Mouse (Mus musculus): ENCODE results near the gene Gm960. TPM values are rescaled to one million over a fixed set of nuclear protein-coding genes. Genes with fewer than 3 reads are reported as not detected.

Gene Gm960
- polyA plus RNA-seq, 1 experiment: 5.4 TPM

GRCm38 (mm10) chr19:4694346-4694745 lies 4.1 kb downstream of the Gm960 start:
- no peak for DNase-seq
- no peaks in the 10 kb centered on the region for H3K27me3 ChIP-seq (ENCODE audit: control insufficient read depth, insufficient read depth, low read length)
- peaks cover 12% of the 10 kb centered on the region for H3K4me1 ChIP-seq (ENCODE audit: control insufficient read depth, insufficient read depth, low read length)
- WGBS: 68% methylated on average over 3 of the region's 3 CpGs
- H3K27ac ChIP-seq (ENCODE audit: insufficient read depth, low read length): no peak overlapping the region
- no peak overlapping the region for H3K4me3 ChIP-seq (replicated peaks; ENCODE audit: insufficient read depth, low read depth, low read length)
- TF ChIP-seq CTCF (IDR thresholded peaks at IDR 0.05; ENCODE audit: borderline replicate concordance, insufficient read depth, low read depth, low read length) (no peak), POLR2A (IDR thresholded peaks at IDR 0.05; ENCODE audit: borderline replicate concordance, insufficient read depth, low read length) (no peak)

- Histone ChIP-seq H3K4me1 (ENCODE audit: control insufficient read depth, insufficient read depth, low read length) (no peaks in the 10 kb centered on the region), H3K27ac (ENCODE audit: insufficient read depth, low read length) (no peak overlapping the region), H3K4me3 (replicated peaks; ENCODE audit: insufficient read depth, low read depth, low read length) (no peak overlapping the region), H3K27me3 (ENCODE audit: control insufficient read depth, insufficient read depth, low read length) (no peaks in the 10 kb centered on the region)
- TF ChIP-seq CTCF (IDR thresholded peaks at IDR 0.05; ENCODE audit: borderline replicate concordance, insufficient read depth, low read depth, low read length) (no peak), POLR2A (IDR thresholded peaks at IDR 0.05; ENCODE audit: borderline replicate concordance, insufficient read depth, low read length) (no peak)
- 77% methylated on average over 6 of the region's 6 CpGs for WGBS
- DNase-seq: no peak
These were observed 26.1 kb downstream of the Gm960 start for GRCm38 (mm10) chr19:4672401-4672800.

GRCm38 (mm10) chr19:4670776-4671175 lies 27.7 kb downstream of the Gm960 start:
- H3K27me3 ChIP-seq (ENCODE audit: control insufficient read depth, insufficient read depth, low read length): no peaks in the 10 kb centered on the region
- H3K27ac ChIP-seq (ENCODE audit: insufficient read depth, low read length): no peak overlapping the region
- TF ChIP-seq CTCF (IDR thresholded peaks at IDR 0.05; ENCODE audit: borderline replicate concordance, insufficient read depth, low read depth, low read length) (no peak), POLR2A (IDR thresholded peaks at IDR 0.05; ENCODE audit: borderline replicate concordance, insufficient read depth, low read length) (no peak)
- DNase-seq: no peak
- H3K4me1 ChIP-seq (ENCODE audit: control insufficient read depth, insufficient read depth, low read length): no peaks in the 10 kb centered on the region
- no peak overlapping the region for H3K4me3 ChIP-seq (replicated peaks; ENCODE audit: insufficient read depth, low read depth, low read length)
- WGBS: 92% methylated on average over 4 of the region's 4 CpGs

- H3K4me3 ChIP-seq (replicated peaks; ENCODE audit: insufficient read depth, low read depth, low read length): no peak overlapping the region
- no peaks in the 10 kb centered on the region for H3K27me3 ChIP-seq (ENCODE audit: control insufficient read depth, insufficient read depth, low read length)
- TF ChIP-seq CTCF (IDR thresholded peaks at IDR 0.05; ENCODE audit: borderline replicate concordance, insufficient read depth, low read depth, low read length): no peak
- no peak for TF ChIP-seq POLR2A (IDR thresholded peaks at IDR 0.05; ENCODE audit: borderline replicate concordance, insufficient read depth, low read length)
These were observed 31.7 kb downstream of the Gm960 start for GRCm38 (mm10) chr19:4666815-4667214.

GRCm38 (mm10) chr19:4658156-4658555 lies 40.3 kb downstream of the Gm960 start:
- Histone ChIP-seq H3K4me1 (ENCODE audit: control insufficient read depth, insufficient read depth, low read length) (peaks cover 3% of the 10 kb centered on the region; the same call in 1 of the 2 replicates), H3K4me3 (replicated peaks; ENCODE audit: insufficient read depth, low read depth, low read length) (no peak overlapping the region), H3K27me3 (ENCODE audit: control insufficient read depth, insufficient read depth, low read length) (no peaks in the 10 kb centered on the region), H3K27ac (ENCODE audit: insufficient read depth, low read length) (no peak overlapping the region)
- no peak for TF ChIP-seq CTCF (IDR thresholded peaks at IDR 0.05; ENCODE audit: borderline replicate concordance, insufficient read depth, low read depth, low read length)
- no peak for TF ChIP-seq POLR2A (IDR thresholded peaks at IDR 0.05; ENCODE audit: borderline replicate concordance, insufficient read depth, low read length)
- 16% methylated on average over 5 of the region's 5 CpGs for WGBS
- peak; percentile 36 to 58 for DNase-seq

More at GRCm38 (mm10) chr19:4666815-4667214, 31.7 kb downstream of the Gm960 start:
- H3K27ac ChIP-seq (ENCODE audit: insufficient read depth, low read length): no peak overlapping the region
- H3K4me1 ChIP-seq (ENCODE audit: control insufficient read depth, insufficient read depth, low read length): no peaks in the 10 kb centered on the region
- DNase-seq: no peak

GRCm38 (mm10) chr19:4646917-4647492 lies 51.5 kb downstream of the Gm960 start:
- Histone ChIP-seq H3K4me3 (replicated peaks; ENCODE audit: insufficient read depth, low read depth, low read length) (no peak overlapping the region), H3K27ac (ENCODE audit: insufficient read depth, low read length) (no peak overlapping the region)
- 69% methylated on average over 11 of the region's 11 CpGs for WGBS

GRCm38 (mm10) chr19:4644271-4644670 lies 54.2 kb downstream of the Gm960 start:
- no peak overlapping the region for H3K27ac ChIP-seq (ENCODE audit: insufficient read depth, low read length)
- no peak for TF ChIP-seq POLR2A (IDR thresholded peaks at IDR 0.05; ENCODE audit: borderline replicate concordance, insufficient read depth, low read length)
- TF ChIP-seq CTCF (IDR thresholded peaks at IDR 0.05; ENCODE audit: borderline replicate concordance, insufficient read depth, low read depth, low read length): peak; percentile 75
- WGBS: 38% methylated on average over 10 of the region's 10 CpGs
- H3K27me3 ChIP-seq (ENCODE audit: control insufficient read depth, insufficient read depth, low read length): no peaks in the 10 kb centered on the region
- no peak overlapping the region for H3K4me3 ChIP-seq (replicated peaks; ENCODE audit: insufficient read depth, low read depth, low read length)
- DNase-seq: peak; percentile 73 to 74
- H3K4me1 ChIP-seq (ENCODE audit: control insufficient read depth, insufficient read depth, low read length): 0 out of 2 replicates have a peak, but pooled peaks cover 3% of the 10 kb centered on the region

More at GRCm38 (mm10) chr19:4646917-4647492, 51.5 kb downstream of the Gm960 start:
- Histone ChIP-seq H3K27me3 (ENCODE audit: control insufficient read depth, insufficient read depth, low read length) (no peaks in the 10 kb centered on the region), H3K4me1 (ENCODE audit: control insufficient read depth, insufficient read depth, low read length) (0 out of 2 replicates have a peak, but pooled peaks cover 3% of the 10 kb centered on the region)
- DNase-seq: no peak
- no peak for TF ChIP-seq CTCF (IDR thresholded peaks at IDR 0.05; ENCODE audit: borderline replicate concordance, insufficient read depth, low read depth, low read length)
- TF ChIP-seq POLR2A (IDR thresholded peaks at IDR 0.05; ENCODE audit: borderline replicate concordance, insufficient read depth, low read length): no peak

GRCm38 (mm10) chr19:4635986-4636385 lies 62.5 kb downstream of the Gm960 start:
- no peak for DNase-seq
- Histone ChIP-seq H3K4me1 (ENCODE audit: control insufficient read depth, insufficient read depth, low read length) (no peaks in the 10 kb centered on the region), H3K27ac (ENCODE audit: insufficient read depth, low read length) (no peak overlapping the region), H3K27me3 (ENCODE audit: control insufficient read depth, insufficient read depth, low read length) (no peaks in the 10 kb centered on the region), H3K4me3 (replicated peaks; ENCODE audit: insufficient read depth, low read depth, low read length) (no peak overlapping the region)
- 53% methylated on average over 4 of the region's 4 CpGs for WGBS
- TF ChIP-seq CTCF (IDR thresholded peaks at IDR 0.05; ENCODE audit: borderline replicate concordance, insufficient read depth, low read depth, low read length) (no peak), POLR2A (IDR thresholded peaks at IDR 0.05; ENCODE audit: borderline replicate concordance, insufficient read depth, low read length) (no peak)

All from cerebellum, adult 2 months (tissue).